Mouse (Mus musculus): ENCODE measurements around the gene Xkr8.

DNA sequence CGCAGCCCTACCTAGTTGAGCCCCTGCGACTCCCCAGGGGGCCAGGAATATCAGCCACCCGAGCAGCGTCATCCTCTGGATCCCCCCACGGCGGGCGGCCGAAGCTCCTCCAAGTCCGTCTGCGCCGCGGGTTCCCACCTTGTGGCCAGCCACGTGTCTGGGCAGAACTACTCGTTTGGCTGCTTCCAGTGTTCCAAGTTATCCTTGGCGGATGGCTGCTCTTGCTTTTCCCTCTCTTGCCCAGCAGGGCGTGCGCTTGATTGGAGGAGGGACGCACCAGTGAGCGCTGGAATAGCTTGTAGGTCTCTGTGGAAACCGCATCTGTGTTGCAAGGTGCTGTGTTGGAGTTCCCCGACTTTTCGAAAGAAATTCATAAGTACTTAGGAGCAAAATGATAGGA is 24.6 kb upstream of the Xkr8 start, which contains the start of gene Smpdl3b:
- peak; percentile 82 for TF ChIP-seq CTCF (IDR thresholded peaks at IDR 0.05)
- TF ChIP-seq POLR2A (IDR thresholded peaks at IDR 0.05; ENCODE audit: insufficient read depth, low read depth, low read length), result no peak
- no peak for TF ChIP-seq EP300 (IDR thresholded peaks at IDR 0.05; ENCODE audit: insufficient read depth, low read depth, low read length)

All from heart, adult 2 months (tissue).